Mouse (Mus musculus) layer of hippocampus, adult 11-12 months (tissue): ENCODE data around the gene B2m.

Source experiments
- DNase-seq: peaks from one replicate; pipeline ENCODE4 v3.0.0; 2022; ENCODE audit warnings: low spot score

Gene B2m

DNA sequence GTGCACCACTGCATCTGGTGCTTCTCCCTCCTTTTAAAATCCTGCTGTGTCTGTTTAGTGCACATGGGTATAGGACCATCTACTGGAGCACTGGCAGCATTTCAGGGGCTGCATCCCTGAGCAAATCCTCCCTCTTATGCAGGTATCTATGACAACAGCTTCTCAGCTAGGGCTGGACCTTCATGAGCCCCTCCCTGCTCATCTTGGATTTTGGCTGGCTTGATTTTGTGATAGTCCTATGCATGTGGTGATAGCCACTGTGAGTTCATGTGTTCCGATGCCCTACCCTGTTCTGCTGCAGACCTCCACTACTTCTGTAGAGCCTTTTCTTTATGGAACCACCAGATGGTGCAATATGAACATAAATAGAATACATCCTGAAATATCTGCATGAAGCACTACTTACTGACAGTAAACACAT lies 47.0 kb downstream of the B2m start:
- DNase-seq: peak; percentile 15

DNA sequence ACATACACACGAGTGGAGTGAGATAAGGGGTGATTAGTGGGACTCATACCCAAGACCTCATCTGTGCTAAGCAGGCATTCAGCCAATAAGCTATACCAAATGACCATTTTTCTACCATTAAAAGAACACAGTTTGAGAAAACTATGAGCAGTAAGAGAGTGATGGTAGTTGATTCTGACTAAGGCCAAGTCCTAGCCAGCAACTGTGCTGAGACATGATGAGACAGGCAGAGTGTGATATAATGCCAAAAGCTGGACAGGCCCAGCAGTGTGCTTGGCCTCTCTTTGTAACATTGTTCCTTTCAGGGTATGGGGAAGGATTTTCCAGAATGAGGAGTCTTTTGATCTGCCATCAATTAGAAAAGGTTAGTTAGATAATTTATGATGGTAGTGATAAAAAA lies 54.0 kb downstream of the B2m start:
- no peak for DNase-seq
